Mouse (Mus musculus) spleen, adult 2 months (tissue): ENCODE results near the gene Ppp4r1.

ENCODE experiments used
- CTCF ChIP-seq: fragments of 200-500 bp; IDR thresholded peaks from 2 replicates; pipeline ENCODE4 v1.5.1; 2011; ENCODE audit warnings: mild to moderate bottlenecking, inconsistent platforms; ENCODE audit not compliant: insufficient read depth, insufficient read length, insufficient replicate concordance; ENCODE audit errors: extremely low read depth
- POLR2A ChIP-seq: fragments of 200-500 bp; IDR thresholded peaks from 2 replicates; pipeline ENCODE4 v1.6.1; 2011; ENCODE audit warnings: low read depth, low read length, inconsistent platforms

GRCm38 (mm10) chr17:65746314-65746713, 36.1 kb upstream of the Ppp4r1 start:
- TF ChIP-seq CTCF (no peak), POLR2A (no peak)
